Mouse (Mus musculus) retina, embryonic 14.5 days (tissue): ENCODE results near the gene Adh7.

ENCODE experiments used
- DNase-seq: peaks from one replicate; pipeline ENCODE4 v3.0.0-alpha.2; 2015; ENCODE audit warnings: low spot score

Adh7 gene

DNA sequence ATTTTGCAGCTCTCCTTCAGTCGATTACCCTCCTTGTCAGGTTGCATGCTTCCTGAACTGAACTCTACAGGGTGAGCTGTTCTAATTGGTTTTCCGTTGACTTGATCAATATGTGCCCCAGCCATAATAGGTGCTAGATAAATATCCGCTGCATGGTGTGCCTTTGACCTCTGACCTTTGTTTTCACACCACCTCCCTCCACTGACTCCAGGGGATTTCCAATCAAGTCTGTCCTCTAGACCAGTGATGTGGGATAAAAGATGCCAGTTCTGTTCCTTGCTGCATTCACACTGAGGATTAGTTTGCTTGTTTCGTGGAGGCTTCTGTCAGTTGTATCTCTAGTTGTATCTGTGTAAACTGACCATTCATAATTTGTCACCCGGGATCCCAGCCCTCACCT is 36.6 kb downstream of the Adh7 start:
- DNase-seq, result peak; percentile 27

DNA sequence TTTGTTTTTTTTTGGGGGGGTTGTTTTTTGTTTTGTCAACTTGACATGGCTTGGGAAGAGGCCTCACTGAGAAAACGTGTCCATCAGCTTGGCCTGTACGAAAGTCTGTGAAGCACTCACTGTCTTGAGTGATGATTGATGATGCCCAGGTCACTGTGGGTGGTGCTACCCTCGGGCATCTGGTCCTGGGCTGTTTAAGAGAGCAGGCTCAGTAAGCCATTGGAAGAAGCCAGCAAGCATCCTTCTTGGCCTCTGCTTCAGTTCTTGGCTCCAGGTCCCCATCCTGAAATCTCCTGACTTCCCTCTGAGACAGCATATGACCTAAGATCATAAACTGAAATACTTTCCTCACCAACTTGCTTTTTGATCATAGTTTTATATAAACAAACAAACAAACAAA is 37.8 kb downstream of the Adh7 start:
- no peak for DNase-seq

DNA sequence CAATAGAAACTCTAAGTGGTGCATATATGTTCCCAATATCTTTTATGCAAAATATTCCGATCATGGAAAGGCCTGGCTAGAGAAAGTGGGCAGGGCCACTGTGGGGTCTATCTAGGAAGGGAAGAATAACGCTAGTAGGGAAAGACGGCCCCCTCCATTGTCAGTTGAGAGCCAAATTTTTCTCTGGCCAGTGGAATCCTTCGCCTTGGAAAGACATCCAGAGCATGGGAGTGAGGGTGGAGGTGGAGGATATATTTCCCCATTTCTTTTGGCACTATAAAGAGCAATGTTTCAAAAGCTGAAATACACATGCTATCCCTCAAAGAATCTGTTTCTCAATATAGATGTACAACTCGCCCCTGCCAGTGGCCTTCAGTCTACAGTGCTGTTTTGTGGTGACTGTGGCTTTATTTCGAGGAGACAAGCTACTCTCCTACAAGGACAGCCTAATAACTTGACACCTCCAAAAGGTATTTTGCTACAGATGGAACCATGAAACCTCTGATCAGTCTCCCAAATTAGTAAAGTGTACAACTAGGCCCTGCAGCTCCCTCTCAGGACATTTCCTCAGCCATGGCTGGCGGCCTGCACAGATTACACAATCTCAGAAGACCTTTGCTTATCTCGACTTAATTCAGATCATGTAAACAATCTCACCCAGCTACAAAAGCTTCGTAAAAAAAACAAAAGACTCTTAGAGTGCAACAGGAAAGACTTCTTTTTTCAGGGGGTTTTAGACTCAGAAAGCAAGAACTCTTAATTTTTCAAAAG is 38.4 kb downstream of the Adh7 start:
- DNase-seq, result no peak

DNA sequence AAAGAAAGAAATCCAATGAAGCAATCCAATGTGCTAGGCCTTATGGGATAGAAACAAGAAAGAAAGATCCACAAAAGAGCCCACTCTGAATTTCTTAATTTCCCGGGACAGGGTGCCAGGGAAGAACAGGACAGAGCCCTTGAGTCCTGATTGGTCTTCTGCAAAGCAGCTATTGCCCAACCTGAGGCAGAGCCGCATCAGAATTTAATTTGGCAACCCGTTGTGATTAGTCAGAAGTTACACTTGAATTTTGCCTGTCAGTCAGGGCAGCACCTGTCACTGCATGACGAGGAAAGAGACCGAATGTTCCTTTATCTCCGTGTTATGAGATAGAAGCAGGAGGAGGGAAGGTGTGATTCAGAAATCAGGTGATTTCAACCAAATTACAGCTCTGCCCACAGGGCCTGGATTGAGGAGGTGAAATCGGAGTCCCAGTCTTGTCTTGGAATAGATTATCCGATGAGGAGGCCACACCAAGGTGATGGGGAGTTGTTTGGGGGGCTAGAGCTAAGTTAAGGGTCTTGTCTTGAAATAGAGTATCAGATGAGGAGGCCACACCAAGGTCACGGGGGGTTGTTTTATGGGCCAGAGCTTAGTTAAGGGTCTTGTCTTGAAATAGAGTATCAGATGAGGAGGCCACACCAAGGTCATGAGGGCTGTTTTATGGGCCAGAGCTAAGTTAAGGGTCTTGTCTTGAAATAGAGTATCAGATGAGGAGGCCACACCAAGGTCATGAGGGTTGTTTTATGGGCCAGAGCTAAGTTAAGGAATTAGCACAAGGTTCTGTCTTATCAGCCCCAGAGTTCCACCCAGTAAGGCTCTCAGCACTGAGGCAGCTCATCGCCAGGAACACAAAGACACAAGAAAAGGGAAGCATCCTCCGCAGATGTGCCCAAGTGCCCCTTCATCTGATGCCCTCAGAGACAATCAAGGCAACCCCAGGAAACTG is 43.4 kb downstream of the Adh7 start, which contains the start of gene Adh1:
Gene Adh1, plus strand, starts transcription at position 271 of the 949 bp plus-strand sequence.
- DNase-seq, result no peak

DNA sequence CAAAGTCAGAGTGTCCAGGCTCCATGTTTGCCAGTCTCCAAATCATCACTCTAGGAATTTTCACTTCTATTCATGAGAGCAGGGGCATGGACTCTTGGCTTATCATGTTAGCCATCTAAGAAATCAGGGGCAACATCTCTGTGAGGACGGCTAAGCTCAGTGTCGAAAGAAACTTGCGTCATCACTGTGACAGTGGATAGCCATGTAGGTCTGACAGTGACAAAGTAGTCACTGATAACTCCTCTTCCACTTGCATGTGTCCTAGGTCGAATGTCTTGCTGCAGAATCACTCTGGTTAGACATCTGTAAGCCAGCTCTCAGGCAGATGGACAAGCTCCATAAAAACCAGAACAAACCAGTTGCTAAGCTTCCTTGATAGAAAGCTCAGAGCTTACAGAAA is 45.0 kb downstream of the Adh7 start:
- no peak for DNase-seq

DNA sequence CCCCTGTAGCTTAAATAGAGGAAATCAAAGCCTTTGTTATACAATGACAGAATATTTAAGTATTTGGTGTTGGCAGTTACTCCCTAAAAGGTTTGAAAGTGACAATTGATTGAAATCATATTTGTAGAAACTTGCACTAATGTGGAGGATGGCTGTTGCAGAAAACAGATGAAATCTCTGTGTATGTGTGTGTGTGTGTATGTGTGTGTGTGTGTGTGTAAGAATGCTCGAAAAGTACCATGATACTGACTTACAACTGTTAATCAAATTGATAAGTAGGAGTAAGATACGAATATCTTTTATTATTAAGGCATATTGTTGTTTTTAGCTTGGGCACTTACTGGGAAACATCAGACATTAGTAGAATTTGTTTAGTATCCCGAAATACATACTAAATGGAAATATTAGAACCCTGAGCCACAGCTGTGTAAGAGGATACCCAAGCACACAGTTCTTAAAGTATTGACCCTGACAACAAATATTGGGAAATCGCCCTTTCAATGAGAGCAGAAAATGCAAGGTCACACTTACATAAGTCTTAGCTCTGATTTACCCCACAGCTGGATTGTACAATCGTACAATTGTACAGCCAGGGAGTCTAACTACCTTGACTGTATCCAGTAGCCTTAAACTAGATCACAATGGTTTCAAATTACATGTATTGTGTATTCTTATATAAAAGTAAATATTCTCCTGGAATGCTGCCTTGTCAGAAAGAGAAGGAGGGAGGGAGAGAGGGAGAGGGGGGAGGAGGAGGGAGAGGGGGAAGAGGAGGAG is 45.8 kb downstream of the Adh7 start:
- DNase-seq, result no peak

DNA sequence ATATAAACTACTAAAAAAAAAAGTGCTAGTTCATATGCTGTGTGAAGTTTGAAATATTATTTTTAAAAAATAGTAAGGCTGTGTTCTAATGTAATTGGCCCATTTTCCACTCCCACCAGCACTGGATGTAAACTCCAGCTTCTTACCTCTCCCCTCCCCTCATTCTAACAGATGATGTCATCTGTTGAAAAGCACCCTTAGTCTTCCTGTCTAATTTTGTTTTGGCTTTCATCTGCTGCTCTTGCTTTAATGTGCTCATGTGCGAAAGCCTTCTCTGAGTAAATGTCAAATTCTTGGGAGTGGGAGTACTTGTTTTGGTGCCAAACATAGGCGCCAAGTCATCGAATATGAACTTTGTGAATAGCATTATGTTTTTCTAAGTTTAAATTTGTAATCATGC is 47.1 kb downstream of the Adh7 start:
- DNase-seq, result no peak

DNA sequence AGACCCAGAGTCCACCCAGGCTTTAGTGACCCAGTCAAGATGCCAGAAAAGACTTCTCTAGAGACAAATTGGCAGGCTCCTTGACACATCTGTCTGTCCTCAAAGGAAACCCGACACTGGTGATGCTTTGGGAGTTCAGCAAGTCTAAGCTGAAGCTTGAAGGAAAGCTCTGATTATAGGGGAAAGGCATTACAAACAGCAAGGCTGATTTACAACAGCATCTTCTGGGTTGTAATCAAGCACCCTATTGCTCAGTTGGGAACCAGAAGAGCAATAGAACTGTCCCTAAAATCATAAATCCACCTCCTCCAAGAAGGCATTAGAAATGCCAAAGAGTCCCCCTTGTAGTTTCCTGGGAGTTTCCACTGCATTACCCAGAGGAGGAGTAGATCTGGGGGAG is 52.9 kb downstream of the Adh7 start:
- DNase-seq, result no peak

DNA sequence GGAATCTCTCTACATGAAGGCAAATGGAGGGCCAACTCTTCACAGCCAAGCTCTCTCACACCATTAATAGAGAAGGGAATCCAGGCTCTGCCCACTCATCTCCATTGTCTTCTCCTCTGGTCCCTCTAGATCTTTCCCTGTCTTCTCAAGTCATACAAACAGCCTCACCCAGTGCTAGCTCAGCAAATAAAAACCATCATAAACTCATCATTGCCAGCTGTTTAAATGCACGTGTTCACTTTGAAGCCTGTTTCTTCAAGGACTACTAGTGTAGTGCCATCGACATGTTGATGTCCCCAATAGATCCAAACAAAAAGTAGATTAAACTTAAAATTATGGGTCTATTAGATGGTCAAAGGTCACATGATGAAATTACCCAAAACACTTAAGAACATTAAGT is 53.7 kb downstream of the Adh7 start:
- DNase-seq, result no peak

DNA sequence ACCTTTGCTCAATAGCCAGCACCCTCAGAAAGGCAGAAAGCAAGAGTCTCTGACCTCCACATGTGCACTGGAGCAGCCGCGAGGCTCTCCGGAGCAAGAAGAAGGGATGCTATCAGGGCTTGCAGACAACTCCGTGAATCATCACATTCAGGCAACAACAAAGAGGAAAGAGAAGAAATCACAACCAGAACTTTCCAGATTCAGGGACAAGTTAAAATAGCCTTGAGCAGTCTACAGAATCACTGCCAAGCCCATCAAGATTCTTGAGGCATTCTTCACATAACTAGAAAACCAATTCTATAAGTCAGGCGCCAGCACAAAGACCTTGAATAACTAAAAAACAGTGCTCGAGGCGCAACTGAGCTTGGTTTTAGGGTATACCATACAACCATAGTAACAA is 55.5 kb downstream of the Adh7 start:
- no peak for DNase-seq

DNA sequence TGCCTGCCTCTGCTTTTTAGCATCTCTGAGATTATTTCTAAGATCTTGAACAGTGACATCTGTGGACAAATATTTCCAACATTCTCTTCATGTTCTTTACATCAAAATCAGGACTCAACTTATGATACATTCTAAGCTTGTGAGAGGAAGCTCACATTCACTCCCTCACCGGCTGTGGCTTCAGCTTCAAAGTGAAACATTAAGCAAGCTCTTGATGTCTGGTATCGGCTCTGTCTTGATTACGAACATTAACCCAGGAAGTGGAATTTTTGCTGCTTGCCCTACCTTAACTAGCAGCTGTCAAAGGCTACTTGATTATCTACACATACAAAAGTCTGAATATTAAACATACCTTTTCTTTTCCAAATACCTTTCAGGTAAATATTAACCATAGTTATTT is 57.5 kb downstream of the Adh7 start:
- DNase-seq, result no peak

DNA sequence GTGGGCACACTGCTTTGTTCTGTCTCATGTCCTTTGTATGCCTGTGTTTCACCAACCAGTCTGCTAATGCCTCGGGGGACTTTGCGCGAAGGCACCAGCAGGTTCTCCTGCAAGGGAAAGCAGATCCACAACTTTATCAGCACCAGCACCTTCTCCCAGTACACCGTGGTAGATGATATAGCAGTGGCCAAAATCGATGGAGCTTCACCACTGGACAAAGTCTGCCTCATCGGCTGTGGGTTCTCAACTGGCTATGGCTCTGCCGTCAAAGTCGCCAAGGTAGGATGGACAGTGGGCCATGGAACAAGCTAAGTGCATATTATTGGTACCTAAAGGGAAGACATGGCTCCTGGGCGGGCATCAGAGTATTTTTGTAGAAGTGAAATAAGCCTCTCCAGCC is 65.0 kb downstream of the Adh7 start:
- DNase-seq, result no peak
